Mouse (Mus musculus): ENCODE results near the gene Acot11.
"Not testable (repeated sequence)": the region's sequence is repeated elsewhere in the genome, so short reads cannot be mapped to it uniquely, and the experiment has no call there.

Gene Acot11

GRCm38 (mm10) chr4:106776998-106777397 lies 27.8 kb downstream of the Acot11 start:
- no peak for DNase-seq (ENCODE audit: low spot score)

DNA sequence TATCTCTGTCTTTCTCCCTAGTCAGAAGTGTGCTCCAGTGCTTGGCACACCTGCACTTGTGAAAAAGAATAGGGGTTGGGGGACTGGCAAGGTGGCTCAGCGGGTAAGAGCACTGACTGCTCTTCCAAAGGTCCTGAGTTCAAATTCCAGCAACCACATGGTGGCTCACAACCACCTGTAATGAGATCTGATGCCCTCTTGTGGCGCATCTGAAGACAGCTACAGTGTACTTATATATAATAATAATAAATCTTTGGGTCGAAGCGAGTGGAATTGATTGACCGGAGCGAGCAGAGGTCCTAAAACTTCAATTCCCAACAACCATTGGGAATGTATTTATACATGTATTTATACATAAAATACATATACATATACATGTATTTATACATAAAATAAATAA lies 29.0 kb downstream of the Acot11 start:
- not testable (repeated sequence) for DNase-seq (ENCODE audit: low spot score)

DNA sequence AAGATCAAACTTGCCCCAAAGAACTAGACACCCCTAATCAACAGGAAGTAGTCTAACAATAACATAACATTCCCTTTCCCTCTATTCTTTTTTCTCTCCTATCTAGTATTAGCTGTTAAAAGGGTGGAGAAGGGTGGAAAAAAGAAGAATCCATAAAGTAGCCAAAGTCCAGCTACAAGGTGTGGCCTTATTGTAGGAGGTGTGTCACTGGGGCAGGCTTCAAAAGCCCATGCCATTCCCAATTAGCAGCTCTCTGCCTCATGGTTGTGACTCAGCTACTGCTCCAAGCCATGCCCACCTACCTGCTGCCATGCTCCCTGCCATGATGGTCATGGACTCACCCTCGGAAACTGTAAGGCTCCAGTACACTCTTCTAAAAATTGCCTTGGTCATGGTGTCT lies 32.2 kb downstream of the Acot11 start:
- no peak for DNase-seq (ENCODE audit: low spot score)

GRCm38 (mm10) chr4:106769306-106769705 lies 35.5 kb downstream of the Acot11 start:
- DNase-seq (ENCODE audit: low spot score) = no peak

- no peak for DNase-seq (ENCODE audit: low spot score)
These were observed 40.6 kb downstream of the Acot11 start for GRCm38 (mm10) chr4:106764166-106764565.

- no peak for DNase-seq (ENCODE audit: low spot score)
These were observed 53.1 kb downstream of the Acot11 start for GRCm38 (mm10) chr4:106751726-106752125.

- DNase-seq (ENCODE audit: low spot score) = peak; percentile 54
These were observed 55.1 kb downstream of the Acot11 start for GRCm38 (mm10) chr4:106749699-106750098.

- DNase-seq (ENCODE audit: low spot score) = no peak
These were observed 57.7 kb downstream of the Acot11 start for GRCm38 (mm10) chr4:106747001-106747580.

GRCm38 (mm10) chr4:106745862-106746261 lies 58.9 kb downstream of the Acot11 start:
- DNase-seq (ENCODE audit: low spot score) = no peak

DNA sequence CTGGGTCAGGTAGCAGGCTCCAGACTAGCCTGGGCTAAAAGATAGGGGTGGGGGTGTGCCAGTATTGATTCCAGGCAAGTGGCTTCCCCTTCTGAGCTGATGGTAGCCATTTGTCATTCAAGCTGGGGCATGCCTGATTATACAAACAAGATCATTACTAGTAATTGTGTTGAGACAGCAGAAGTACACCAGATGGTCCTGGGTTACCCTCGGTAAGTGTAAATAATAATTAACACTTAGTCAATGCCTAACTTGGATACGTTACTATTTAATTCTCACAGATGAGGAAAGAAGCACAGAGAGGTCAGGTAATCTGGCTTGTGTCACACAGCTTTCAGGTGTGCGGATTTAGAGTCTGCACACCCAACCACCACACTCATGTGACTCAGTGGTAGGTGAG lies 66.9 kb downstream of the Acot11 start:
- DNase-seq (ENCODE audit: low spot score) = no peak

DNA sequence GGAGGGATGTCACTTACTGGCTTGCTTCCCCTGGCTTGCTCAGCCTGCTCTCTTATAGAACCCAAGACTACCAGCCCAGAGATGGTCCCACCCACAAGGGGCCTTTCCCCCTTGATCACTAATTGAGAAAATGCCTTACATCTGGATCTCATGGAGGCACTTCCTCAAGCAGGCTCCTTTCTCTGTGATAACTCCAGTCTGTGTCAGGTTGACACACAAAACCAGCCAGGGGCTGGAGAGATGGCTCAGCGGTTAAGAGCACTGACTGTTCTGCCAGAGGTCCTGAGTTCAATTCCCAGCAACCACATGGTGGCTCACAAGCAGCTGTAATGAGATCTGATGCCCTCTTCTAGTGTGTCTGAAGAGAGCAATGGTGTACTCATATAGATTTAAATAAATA lies 67.9 kb downstream of the Acot11 start:
- not testable (repeated sequence) for DNase-seq (ENCODE audit: low spot score)

GRCm38 (mm10) chr4:106733636-106734035 lies 71.2 kb downstream of the Acot11 start, which contains the start of gene Fam151a:
TSS of gene Fam151a (plus strand) at chr4:106733889.
- no peak for DNase-seq (ENCODE audit: low spot score)

GRCm38 (mm10) chr4:106730814-106731213 lies 74.0 kb downstream of the Acot11 start, which contains the start of gene Mroh7:
TSS of gene Mroh7 (minus strand) at chr4:106730925.
- no peak for DNase-seq (ENCODE audit: low spot score)

- DNase-seq (ENCODE audit: low spot score) = no peak
These were observed 84.2 kb downstream of the Acot11 start for GRCm38 (mm10) chr4:106720631-106721030.

- DNase-seq (ENCODE audit: low spot score) = no peak
These were observed 91.2 kb downstream of the Acot11 start for GRCm38 (mm10) chr4:106713622-106714021.

GRCm38 (mm10) chr4:106708408-106708807 lies 96.4 kb downstream of the Acot11 start:
- peak; percentile 69 for DNase-seq (ENCODE audit: low spot score)

DNA sequence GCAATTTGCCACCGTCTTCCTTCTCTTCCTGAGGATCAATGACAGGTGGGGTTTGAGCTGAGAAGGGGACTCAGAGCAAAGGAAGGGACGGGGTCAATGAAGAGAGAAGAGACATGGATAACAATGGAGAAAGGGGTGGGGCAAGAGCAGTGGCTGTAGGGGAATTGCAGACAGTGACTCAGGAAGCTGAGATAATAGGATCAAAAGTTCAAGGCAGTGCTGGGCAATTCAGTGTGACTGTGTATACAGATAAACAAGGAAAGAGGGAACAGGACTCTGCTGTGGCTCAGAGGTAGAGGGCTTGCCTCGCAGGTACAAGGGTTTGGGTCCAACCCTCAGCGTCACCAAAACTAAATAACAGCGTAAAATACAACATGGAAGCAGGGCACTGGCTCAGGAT lies 96.8 kb downstream of the Acot11 start:
- no peak for DNase-seq (ENCODE audit: low spot score)

DNA sequence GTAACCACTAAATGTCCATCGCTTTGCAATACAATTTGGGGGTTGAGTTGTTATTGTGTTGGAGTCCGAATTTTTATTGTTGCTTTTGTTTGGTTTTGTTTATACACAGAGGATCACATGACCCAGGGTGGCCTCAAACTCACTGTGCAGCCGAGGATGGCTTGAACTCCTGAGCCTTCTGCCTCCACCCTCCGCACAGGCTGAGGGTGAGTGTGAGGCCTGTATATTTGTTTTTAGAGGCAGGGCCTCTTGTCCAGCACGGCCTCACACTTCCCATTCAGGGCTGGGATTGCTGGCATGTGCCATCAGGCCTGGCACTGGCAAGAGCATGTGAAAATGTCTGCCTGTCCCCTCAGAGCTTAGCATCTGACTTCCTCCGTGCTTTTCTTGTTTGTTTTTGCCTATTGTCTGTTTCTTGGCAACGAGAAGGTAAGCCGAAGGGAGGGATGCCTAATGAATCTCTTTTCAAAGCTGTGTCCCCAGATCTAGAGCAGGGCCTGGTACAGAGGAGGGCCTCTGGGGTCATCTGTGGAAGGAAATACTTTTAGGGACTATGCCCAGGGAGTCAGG lies 99.6 kb downstream of the Acot11 start:
- peak; percentile 10 for DNase-seq (ENCODE audit: low spot score)

DNA sequence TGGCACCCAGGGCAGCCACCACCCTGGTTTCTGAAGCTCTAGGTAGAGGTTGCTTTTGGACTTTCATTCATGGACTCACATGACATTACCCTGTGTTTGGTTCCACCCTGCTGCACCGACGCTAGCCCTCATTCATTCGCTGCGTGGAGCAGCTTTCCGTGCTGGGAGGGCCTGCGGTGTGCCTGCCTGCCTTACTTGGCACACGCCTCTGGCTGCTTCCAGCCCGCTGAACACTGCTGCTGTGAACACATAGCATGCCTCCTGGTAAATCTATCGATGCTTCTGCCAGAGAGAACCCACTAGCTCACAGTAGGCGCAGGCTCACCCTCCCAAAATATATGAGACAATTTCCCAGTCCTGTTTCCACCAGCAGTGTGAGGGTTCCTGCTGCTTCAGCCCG lies 100.4 kb downstream of the Acot11 start:
- no peak for DNase-seq (ENCODE audit: low spot score)

DNA sequence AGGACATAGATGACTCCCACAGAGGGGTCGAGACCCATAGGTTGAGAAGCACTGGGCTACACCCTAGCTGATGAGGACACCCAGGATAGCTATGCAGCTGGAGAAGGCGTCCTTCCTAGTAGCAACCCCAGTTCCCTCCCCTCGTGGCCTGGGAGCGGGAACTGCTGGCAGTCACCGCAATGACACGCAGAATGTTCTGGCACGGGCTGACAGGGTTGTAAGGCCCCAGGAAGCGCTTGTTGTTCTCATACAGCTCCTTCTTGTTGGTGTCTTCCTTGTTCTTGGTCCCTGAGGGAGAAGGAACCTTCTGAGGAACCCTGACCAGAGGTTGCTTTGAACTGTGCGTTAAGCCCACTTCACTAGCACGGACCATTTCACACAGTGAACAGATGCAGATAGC lies 100.8 kb downstream of the Acot11 start:
- DNase-seq (ENCODE audit: low spot score) = no peak

- no peak for DNase-seq (ENCODE audit: low spot score)
These were observed 104.0 kb downstream of the Acot11 start for GRCm38 (mm10) chr4:106700798-106701197.

DNA sequence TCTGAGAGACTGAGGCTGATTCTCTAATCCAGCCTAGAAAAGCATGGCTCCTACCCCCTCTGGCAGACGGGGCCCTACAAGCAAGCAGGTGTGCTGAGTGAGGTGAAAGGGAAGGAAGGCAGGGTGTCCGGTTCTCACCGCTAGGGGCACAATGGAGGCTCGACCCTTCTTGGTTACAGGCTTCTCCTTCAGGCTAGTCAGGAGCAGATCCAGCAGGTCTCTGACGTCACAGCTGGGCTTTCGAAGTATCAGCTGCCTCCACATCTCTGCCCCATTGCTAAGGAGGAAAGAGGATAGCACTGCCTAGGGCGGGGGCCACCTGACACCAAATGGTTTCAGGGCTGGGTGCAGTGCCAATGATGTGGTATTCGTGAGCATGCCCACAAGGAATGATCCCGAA lies 104.8 kb downstream of the Acot11 start:
- peak; percentile 9 for DNase-seq (ENCODE audit: low spot score)

Data from lung, postnatal 25 days (tissue).